Mouse (Mus musculus): ENCODE measurements around the gene Lrch3.
"Not testable (repeated sequence)": the region's sequence is repeated elsewhere in the genome, so short reads cannot be mapped to it uniquely, and the experiment has no call there.

The Lrch3 gene

DNA sequence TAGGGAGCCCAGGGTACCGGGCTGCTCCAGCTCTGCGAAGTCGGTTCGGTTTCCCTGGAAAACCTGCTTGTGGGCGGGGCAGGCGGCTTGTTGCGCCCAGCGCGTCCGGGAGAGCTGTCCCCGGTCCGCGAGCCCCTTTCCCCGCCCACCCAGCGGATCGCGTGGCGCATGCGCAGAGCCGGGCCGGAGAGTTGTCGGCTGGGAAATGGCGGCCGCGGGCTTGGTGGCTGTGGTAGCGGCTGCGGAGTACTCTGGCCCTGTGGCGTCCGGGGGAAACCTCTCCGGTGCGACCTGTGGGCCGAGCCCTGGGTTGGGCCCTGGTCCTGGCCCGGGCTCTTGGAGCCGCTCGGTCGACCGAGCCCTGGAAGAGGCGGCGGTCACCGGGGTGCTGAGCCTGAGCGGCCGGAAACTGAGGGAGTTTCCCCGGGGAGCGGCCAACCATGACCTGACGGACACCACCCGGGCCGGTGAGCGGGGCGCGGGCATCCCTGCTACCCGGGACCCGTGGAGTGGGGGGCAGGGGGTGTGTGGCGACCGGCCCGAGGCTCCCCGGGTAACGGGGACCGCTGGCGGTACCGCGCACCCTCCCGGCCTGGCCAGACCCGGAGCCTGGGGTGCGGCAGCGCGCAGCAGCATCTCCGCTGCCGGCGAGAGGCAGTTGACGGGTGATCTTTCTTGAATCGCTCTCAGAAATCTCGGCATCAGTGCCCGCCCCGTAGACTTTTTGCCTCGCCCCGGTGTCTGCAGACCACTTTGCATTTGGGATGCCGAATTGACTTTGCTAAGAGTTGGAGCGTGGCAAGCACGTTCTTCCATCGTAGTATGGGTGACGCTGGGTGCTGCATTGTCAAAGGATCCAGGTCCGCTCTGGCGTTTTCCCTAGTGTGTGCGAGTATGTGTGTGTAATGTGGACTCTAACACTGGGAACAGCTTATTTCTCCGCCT is at the start of gene Lrch3:
Lrch3 (plus strand) TSS at position 164 of the 945 bp plus-strand sequence.
- peak; percentile 92 to 94 for DNase-seq (ENCODE audit: low spot score in 2 of 2)

DNA sequence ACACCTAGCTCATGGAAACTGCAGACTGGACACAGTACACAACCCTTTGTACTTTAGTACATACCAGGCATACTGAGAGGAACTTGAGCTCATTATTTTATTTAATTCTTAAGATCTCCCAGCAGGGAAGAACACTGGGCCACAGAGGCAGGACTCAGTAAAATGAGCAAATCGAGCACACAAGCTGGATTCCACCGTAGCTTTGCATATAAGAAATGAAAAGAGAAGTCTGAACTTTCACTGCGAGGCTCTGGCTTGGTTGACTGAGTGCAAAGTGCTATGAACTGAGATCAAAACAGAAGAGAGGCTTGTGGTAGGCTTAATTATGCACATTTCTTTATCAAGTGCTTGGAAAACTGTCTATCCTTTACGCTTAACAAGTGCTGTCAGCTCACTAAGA is 48.5 kb upstream of the Lrch3 start:
- no peak for DNase-seq (ENCODE audit: low spot score in 2 of 2)

DNA sequence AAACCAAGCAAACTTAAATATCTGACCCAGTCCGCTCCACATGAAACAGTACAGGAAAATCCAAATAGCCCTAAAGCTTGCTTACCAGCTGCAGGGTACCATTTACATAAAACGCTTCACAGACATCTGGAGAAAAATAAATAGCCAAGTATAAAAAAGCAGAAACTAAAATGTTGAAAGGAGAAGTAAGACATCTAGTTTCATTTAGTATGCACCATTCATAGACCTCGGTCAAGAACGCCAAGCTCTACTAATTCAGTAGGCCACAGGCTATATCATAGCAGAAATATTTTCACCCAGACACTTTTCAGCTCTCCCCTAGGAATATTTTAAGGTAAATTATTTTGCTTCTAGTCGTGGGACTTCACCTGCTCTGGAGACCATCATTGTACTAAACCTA is 47.2 kb upstream of the Lrch3 start:
- no peak for DNase-seq (ENCODE audit: low spot score in 2 of 2)

DNA sequence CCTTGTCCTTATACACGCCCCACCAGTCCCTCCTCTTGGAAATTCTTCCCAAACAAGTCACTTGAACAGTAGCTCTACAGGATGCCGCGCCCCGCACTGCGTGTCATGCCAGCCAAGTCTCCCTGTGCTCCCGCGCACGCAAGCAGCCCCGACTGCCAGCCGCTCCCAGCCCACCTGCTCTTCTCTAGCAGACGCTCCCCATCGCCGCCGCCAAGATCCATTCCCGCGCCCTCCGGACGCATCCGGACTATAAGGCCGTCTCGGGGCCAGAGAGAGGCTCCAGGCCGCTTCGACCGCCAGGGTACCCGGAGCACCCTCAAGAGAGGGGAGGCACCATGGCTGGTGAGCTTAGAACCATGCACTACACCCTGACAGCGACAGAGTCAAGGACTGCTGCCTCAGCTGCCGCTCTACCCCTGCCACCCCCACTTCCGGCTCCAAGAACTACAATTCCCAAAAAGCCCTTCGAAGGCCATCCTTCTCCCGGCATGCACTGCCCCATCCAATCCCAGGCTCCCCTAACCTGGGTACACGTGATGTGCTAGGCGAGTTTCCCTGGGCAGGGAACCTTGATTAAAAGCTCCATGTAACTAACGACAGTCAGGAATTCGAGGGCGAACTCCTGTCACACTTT is 45.9 kb upstream of the Lrch3 start:
- DNase-seq (ENCODE audit: low spot score in 2 of 2) = peak; percentile 78 to 90

DNA sequence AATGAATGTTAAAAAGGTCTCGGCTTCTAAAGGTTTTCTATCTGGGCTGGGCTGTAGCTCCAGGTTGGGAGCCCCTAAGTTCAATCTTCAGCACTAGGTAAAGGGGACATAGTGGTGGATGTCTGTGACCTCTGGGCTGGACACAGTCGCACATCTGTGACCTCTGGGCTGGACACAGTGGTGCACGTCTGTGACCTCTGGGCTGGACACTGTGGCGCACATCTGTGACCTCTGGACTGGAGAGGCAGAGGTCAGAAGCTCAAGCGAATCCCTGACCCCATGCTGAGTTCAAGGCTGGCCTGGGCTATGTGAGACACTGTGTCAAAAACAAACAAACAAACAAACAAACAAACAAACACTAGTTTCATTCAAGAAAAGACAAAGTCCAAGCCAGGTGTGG is 43.7 kb upstream of the Lrch3 start:
- DNase-seq (ENCODE audit: low spot score in 2 of 2) = no peak

DNA sequence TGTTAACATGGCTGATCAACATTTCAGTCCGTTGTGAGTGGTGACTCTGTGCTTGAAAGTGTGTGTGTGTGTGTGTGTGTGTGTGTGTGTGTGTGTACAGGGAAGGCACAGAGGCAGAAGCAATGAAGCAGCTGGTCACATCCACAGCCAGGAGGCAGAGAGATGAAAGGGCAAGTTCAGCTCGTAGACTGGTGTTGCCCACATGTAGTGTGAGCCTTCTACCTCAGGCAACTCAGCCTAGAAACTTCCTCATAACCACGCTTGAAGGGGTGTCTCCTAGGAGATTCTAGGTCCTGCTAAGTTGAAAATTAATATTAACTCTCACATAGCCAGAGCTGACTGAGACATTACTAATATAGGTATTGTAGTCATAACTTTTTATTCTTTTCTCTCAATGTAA is 40.5 kb upstream of the Lrch3 start:
- no peak for DNase-seq (ENCODE audit: low spot score in 2 of 2)

DNA sequence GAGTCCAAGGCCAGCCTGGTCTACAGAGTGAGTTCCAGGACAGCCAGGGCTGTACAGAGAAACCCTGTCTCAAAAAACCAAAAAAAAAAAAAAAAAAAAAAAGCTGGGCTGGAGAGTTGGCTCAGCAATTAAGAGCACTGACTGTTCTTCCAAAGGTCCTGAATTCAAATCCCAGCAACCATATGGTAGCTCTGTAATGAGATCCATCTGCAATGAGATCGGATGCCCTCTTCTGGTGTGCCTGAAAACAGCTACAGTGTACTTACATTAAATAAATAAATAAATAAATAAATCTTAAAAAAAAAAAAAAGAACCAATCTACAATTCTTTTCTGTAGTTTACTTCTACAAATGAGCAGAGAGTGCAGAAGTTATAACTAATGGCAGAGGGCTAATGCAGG is 38.6 kb upstream of the Lrch3 start:
- DNase-seq (ENCODE audit: low spot score in 2 of 2) = not testable (repeated sequence)

DNA sequence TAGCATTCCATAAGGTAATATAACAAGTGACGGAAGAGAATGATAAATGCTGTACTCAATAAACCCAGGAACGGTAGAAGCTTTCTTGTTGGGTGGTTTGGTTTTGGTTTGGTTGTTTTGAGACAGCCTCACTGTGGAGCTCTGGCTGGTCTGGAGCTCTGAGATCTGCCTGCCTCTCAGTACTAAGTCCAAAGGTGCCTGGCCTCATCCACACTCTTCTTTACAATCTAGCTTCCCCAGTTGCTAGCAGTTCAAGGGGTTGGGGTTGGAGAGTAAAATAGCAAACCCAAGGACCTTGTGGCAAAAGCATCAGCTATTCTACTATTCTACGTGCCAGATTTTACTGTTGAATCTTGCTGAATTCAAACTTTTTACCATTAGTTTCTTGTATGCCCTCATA is 38.1 kb upstream of the Lrch3 start:
- DNase-seq (ENCODE audit: low spot score in 2 of 2) = no peak

DNA sequence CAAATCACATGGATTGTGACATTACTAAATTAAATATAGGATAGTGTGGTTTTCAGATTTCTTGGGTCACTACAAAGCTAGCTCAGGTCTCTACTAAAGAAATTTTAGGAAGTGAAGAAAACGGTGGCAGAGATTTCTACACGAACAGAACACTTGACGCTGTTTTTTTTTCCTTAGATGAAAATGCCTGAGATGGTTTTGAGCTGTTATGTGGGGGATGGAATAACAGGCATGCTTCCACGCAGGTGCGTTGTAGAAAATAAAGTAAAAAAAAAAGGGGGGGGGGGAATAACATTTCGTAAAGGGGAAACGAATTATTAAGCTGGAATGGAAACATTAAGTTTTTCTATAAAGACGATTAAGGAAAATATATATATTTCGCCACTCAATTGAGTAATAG is 37.1 kb upstream of the Lrch3 start:
- no peak for DNase-seq (ENCODE audit: low spot score in 2 of 2)

DNA sequence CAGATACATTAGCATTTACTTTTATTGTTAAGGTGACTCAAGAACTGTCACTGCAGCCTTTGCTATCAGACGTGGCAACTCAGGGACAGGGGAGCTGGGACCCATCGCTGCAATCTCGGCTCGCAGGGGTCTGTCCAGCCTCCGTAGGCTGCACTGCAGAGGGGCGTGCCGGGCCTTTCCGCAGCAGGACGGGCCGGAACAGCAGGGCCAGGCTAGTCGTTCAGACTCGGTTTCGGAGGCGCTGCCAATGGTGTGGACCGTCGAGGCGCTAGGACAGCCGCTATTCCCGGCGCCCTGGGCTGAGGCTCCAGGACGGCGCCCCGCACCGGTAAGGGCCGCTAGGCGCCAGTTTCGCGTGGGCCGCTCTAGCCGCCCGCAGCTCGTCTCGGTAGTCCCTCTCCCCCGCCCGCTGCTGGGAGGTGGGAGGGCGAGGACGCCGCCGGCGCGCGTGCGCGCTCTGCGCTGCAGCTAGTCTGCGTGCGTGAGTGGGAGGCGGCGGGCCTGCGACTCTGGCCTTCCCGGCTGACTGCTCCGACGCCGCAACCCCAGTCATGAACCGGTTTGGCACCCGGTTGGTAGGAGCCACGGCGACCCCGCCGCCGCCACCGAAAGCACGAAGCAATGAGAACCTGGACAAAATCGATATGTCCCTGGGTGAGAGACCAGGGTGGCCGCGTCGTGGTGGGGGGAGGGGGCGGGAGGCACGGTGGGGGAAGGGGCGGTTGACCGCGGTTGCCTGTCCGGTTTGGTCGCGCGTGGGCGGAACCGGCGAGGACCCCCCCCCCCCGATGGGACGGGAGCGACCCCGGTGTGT is 36.4 kb upstream of the Lrch3 start, which contains the start of the genes Fyttd1 and Rubcn:
Fyttd1 (plus strand) TSS at position 158 of the 814 bp plus-strand sequence.
Rubcn (minus strand) TSS at position 424 of the 814 bp plus-strand sequence.
- DNase-seq (ENCODE audit: low spot score in 2 of 2) = peak; percentile 94

DNA sequence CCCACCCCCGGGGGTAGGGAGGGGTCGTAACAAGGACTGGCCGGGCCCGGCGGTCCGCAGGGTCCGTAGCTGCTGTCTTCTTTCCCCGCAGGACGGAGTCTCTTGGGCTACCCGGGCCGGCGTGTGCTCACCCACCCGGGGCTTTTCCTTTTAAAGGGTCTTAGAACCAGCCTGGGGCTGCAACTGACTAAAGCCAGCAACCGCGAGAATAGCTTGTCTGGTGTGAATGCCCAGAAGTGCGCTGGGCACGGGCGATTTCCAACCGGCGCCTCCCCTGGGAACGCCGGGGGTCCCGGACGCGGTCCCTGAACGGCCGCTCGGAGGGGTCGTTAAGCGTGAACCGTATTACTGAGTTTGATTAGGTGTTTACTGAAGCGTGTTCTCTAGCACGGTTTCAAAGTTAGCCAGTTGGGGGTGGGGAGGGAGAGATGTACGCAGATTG is 35.7 kb upstream of the Lrch3 start:
- DNase-seq (ENCODE audit: low spot score in 2 of 2) = peak in 1 of 2 experiments; percentile 37

DNA sequence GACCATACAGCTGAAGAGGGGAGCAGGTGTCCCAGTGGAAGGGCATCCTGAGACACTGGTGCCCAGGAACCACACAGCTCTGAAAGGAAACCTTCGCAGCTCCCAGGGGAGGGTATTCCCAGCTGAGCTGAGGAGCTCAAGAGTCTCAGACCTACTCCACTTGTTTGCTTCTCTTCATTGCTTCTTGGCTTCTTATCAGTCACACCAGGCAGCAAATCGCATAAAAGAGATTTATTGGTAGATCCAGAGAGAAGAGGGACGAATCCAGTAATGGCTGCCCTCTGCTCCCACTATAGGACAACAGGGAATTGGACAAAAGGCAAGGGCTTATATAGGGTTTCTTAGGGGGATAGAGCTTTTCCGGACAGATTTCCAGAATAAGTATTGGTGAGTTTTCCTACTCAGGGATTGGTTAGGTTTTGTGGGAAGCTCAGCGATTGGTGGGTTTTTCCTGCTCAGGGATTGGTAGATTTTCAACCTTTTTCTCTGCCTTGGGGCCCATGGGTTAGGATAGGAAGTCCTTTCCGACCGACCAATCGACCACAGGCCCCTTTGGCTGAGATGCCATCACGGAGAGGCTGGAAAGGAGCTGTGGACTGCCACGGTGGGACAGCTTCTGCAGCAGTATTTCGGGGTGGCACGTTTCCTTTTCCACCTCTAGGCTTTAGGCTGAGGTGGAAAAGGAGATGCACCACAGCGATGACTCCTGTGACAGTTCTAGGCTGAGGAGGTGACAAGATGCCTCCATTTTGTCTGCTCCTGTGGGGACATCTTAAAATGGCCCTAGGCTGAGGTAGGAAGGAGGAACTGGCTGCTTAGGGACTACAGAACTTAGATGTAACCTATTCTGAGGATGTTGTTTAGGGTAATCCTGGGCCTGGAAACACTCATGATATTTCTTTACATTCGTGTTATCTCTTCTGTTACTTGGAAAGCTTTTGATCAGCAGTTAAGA is 34.7 kb upstream of the Lrch3 start:
- no peak for DNase-seq (ENCODE audit: low spot score in 2 of 2)

DNA sequence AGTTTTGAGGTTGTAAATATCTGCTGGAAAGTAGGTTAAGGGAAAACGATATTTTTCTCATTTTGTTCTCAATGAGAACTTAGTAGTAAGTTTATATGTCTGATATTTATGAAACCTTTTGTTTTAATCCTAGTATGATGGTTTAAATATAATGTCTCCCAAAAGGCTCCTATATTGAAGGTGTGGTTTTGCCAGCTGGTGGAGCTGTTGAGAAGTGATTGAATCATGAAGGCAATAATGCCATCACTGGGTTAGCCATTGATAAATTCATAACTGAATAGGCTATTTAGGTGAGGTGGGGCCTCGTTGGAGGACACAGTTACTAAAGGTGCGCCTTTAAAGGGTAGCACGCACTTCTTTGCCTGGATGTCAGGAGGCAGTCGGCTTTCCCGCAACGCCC is 32.4 kb upstream of the Lrch3 start:
- DNase-seq (ENCODE audit: low spot score in 2 of 2) = no peak

DNA sequence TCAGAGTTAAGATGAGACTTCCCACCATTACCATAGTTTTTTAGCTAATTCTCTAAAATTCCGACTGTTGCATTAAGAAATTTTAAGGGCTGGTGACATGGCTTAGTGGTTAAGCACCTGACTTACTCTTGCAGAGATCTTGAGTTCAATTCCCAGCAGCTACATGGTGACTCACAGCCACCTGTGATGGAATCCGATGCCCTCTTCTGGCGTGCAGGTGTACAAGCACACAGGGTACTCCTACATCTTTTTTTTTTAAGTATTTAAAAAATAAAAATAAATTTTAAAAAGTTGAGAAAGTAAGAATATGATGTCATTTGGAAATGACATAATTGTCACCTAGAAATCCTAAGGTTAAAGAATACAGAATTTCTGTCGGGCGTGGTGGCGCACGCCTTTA is 25.9 kb upstream of the Lrch3 start:
- no peak for DNase-seq (ENCODE audit: low spot score in 2 of 2)

DNA sequence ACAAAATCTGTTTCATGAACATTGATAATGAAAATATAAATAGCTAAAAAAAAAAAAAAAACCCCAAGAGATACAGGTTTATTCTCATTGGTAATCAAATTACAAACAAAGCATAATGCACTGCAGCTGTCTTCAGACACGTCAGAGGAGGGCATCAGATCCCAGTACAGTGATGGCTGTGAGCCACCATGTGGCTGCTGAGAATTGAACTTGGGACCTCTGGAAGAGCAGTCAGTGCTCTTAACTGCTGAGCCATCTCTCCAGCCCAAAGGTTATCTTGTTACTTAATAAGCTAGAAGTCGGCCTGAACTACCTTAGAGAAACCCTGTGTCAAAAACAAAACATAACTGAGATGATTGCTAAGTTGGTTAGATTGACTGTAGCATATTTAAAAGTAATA is 24.0 kb upstream of the Lrch3 start:
- no peak for DNase-seq (ENCODE audit: low spot score in 2 of 2)

DNA sequence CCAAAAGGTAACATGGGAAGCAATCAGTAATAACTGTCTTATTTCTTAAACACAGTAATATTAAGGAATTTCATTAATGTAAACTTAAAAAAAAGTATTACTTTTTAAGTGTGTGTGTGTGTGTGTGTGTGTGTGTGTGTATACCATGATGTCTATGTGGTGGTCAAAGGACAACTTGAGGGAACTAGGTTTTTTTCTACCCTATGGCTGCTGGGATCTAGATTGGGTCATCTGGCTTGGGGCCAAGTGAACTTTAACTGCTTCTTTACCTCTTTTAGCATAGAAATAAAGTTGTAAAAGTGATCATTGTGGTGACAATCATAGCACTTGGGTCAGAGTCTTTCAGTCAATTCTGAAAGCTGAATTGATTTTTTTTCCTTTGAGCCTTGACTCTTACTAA is 17.8 kb upstream of the Lrch3 start:
- no peak for DNase-seq (ENCODE audit: low spot score in 2 of 2)

DNA sequence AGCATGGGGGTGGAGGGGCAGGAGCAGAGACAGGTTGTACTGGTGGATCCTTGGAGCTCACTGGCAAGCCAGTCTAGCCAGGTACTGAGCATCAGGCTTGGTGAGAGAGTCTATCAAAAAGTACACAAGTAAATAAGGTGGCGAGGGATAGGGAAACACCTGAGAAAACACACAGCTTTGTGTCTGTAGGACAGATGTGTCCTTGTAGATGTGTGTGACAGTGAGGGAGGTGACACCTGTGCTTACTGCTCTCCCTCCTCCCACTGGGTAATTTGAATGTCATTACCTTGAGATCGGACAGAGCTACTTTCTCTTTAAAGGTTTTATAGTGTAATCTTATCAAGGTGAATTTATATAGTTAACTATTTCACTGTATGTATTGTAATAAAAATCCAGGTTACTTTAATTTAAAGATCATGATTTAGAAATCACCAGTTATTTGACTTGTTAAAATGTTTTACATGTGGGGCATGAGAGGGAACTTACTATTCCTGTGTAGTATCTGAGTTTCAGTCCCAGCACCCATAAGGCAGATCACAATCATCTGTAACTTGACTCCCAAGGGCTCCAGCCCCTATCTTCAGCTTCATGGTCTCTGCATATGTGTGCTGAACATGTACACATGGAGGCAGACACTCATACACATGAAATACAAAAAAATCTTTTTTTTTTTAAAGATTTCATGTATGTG is 12.4 kb upstream of the Lrch3 start:
- DNase-seq (ENCODE audit: low spot score in 2 of 2) = no peak

DNA sequence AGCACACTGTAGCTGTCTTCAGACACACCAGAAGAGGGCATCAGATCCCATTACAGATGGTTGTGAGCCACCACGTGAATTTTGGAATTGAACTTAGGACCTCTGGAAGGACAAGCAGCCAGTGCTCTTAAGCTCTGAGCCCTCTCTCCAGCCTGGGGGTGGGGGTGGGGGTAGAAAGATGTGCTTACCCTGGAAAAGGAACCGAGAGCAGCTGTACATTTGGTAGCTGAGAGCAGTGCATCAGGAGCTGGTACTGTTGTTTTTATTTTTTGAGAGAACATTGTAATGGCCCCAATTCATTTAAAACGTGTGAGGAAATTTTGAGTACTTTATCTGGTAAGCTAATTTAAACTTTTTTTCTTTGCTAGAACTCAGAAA is 11.9 kb upstream of the Lrch3 start:
- no peak for DNase-seq (ENCODE audit: low spot score in 2 of 2)

DNA sequence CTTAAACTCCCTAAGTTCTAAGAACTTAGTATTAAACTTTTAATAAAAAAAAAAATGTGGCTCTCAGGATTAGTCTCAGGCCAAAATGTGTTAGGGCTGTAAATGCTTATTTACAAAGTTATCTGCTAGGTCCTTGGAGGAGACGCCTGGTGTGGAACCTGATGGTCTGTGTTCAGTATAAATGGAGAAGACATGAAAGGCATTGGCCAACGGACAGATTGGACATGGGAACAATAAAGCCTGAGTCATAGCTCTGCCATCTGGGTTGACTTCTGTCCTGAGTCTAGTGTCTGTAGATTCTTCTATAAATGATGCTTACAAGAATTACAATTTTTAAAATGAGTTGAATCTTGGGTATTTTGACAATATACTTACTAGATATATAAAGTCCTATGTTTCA is 7.7 kb upstream of the Lrch3 start:
- DNase-seq (ENCODE audit: low spot score in 2 of 2) = no peak

DNA sequence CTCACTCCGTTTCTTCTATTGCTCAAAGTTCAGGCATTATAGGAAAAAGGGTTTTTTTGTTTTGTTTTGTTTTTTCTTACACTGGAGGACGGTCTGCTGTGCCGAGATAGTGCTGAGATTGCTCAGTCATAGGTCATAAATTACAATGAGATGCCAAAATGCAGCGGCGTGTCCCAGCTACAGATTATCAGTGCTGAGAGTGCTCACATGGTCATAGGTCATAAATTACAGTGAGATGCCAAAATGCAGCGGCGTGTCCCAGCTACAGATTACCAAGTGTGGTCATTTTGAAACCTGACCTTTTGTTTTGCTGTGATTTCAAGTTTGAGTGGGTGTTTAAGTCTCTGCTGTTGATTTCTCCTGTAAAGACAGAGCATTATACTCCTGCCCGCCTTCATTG is 7.2 kb upstream of the Lrch3 start:
- DNase-seq (ENCODE audit: low spot score in 2 of 2) = peak in 1 of 2 experiments; percentile 18

Measured in urinary bladder, adult 18-20 months (tissue).